Mouse (Mus musculus) left cerebral cortex, adult 18-20 months (tissue): ENCODE results near the gene Nf1. TPM values are rescaled to one million over a fixed set of nuclear protein-coding genes. Genes with fewer than 3 reads are reported as not detected.

Experiments used
- total RNA-seq, 2 experiments: library from RNA; stranded (reverse); gene quantifications; 2 replicates each; pipeline ENCODE4 v1.2.3; 2021

Nf1 gene
- total RNA-seq, 2 experiments from 2014 or later, result 121 to 123 TPM

Other genes with a start within 250 kb of the Nf1 start
- gene Ksr1, start 193.3 kb upstream of the Nf1 start, total RNA-seq, result 10 to 100 TPM; 49.8 to 50.3 TPM
- gene Wsb1, start 85.0 kb upstream of the Nf1 start, total RNA-seq, result 10 to 100 TPM; 81.2 to 81.9 TPM
- gene Gm9964, start 42.8 kb upstream of the Nf1 start, total RNA-seq, result under 1 TPM in 1 of 2 experiments, not detected in 1; 0.49 TPM
- gene Omg, start 164.4 kb downstream of the Nf1 start, total RNA-seq, result 100 to 1,000 TPM in 1 of 2 experiments, 10 to 100 TPM in 1; 96.8 to 101 TPM
- under 1 TPM; 0.59 to 0.74 TPM for gene Evi2b, start 184.1 kb downstream of the Nf1 start, total RNA-seq
- gene Evi2, start 190.9 kb downstream of the Nf1 start, total RNA-seq, result not detected
- 10 to 100 TPM; 14.1 to 20.0 TPM for gene Evi2a, start 190.9 kb downstream of the Nf1 start, total RNA-seq